7 mouse cellular contexts compared by ENCODE assay signal in the genomic region with DNA sequence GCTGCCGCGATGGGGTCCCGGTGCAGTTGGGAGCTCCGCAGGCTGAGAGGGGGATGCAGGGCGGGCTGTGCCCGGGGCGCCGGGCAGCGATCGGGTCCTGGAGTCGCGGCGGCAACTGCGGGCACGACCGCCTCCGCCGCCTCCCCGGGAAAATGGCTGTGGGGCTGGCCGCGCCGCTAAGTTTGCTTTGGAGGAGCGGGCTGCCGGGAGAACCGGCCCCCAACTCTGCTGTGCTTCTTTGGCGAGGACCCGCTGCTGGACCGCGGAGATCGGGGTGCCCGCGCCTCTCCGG. TPM values are rescaled to one million over a fixed set of nuclear protein-coding genes. Genes with fewer than 3 reads are reported as not detected.
DNase-seq lines count a peak whose midpoint lies in the region; ATAC-seq and TF ChIP-seq lines count a peak whose summit lies in the region.

No protein-coding gene starts in this region.

- TF ChIP-seq POLR2A in embryonic fibroblast, embryonic 13.5 days (IDR thresholded peaks at IDR 0.05; ENCODE audit: low read depth, low read length) = no peak

- peak overlapping the region; percentile 94 for H3K9ac ChIP-seq in lung, embryonic 16.5 days (ENCODE audit: low read length)
- peak overlapping the region; percentile 97 for H3K9ac ChIP-seq in intestine, embryonic 16.5 days (ENCODE audit: low read depth, low read length)
- peak overlapping the region; percentile 83 for H3K9ac ChIP-seq in neural tube, embryonic 15.5 days (replicated peaks)

- H3K27me3 ChIP-seq in lung, embryonic 16.5 days (ENCODE audit: control insufficient read depth, insufficient read depth, low read depth, low read length) = no peaks in the 10 kb centered on the region
- H3K27me3 ChIP-seq in intestine, embryonic 16.5 days (replicated peaks; ENCODE audit: control insufficient read depth, insufficient read depth, low read length) = no peaks in the 10 kb centered on the region
- H3K27me3 ChIP-seq in neural tube, embryonic 15.5 days (replicated peaks) = no peaks in the 10 kb centered on the region

- TF ChIP-seq CTCF in embryonic fibroblast, embryonic 13.5 days (IDR thresholded peaks at IDR 0.05; ENCODE audit: borderline replicate concordance, insufficient read depth, low read length) = no peak

- H3K4me3 ChIP-seq in lung, embryonic 16.5 days (ENCODE audit: low read length) = peak overlapping the region; percentile 97
- peak overlapping the region; percentile 78 for H3K4me3 ChIP-seq in embryonic fibroblast, embryonic 13.5 days (ENCODE audit: insufficient read depth, low read length)
- H3K4me3 ChIP-seq in intestine, embryonic 16.5 days (ENCODE audit: low read length) = peak overlapping the region; percentile 100
- H3K4me3 ChIP-seq in neural tube, embryonic 15.5 days (replicated peaks) = peak overlapping the region; percentile 99

- WGBS in lung, embryonic 16.5 days = under 1% methylated on average over 30 of the region's 33 CpGs
- under 1% methylated on average over 33 of the region's 33 CpGs for WGBS in intestine, embryonic 16.5 days
- WGBS in neural tube, embryonic 15.5 days = 0% methylated on average over 18 of the region's 33 CpGs

- H3K4me2 ChIP-seq in lung, embryonic 16.5 days (ENCODE audit: low read depth, low read length) = peak overlapping the region; percentile 62
- H3K4me2 ChIP-seq in intestine, embryonic 16.5 days (ENCODE audit: low read depth, low read length) = peak overlapping the region; percentile 67
- peak overlapping the region; percentile 89 for H3K4me2 ChIP-seq in neural tube, embryonic 15.5 days

- H3K27ac ChIP-seq in lung, embryonic 16.5 days (ENCODE audit: low read length) = peak overlapping the region; percentile 99
- H3K27ac ChIP-seq in embryonic fibroblast, embryonic 13.5 days (ENCODE audit: insufficient read depth, low read length) = peak overlapping the region; percentile 53
- peak overlapping the region; percentile 99 for H3K27ac ChIP-seq in intestine, embryonic 16.5 days (ENCODE audit: low read length)
- peak overlapping the region; percentile 92 for H3K27ac ChIP-seq in neural tube, embryonic 15.5 days (replicated peaks)

- DNase-seq in lung, postnatal 4 days = no peak
- no peak for DNase-seq in right cerebral cortex, postnatal 25 days
- DNase-seq in urinary bladder, postnatal 36 days (ENCODE audit: low spot score in 2 of 2) = no peak

- H3K4me1 ChIP-seq in lung, embryonic 16.5 days (replicated peaks; ENCODE audit: control insufficient read depth, insufficient read depth, low read length) = peaks cover 19% of the 10 kb centered on the region
- no peaks in the 10 kb centered on the region for H3K4me1 ChIP-seq in embryonic fibroblast, embryonic 13.5 days (ENCODE audit: control insufficient read depth, insufficient read depth, low read length)
- H3K4me1 ChIP-seq in intestine, embryonic 16.5 days (ENCODE audit: control insufficient read depth, insufficient read depth, low read length) = peaks cover 11% of the 10 kb centered on the region
- H3K4me1 ChIP-seq in neural tube, embryonic 15.5 days = peaks cover 27% of the 10 kb centered on the region

- H3K9me3 ChIP-seq in lung, embryonic 16.5 days (ENCODE audit: control insufficient read depth, low read length) = no peaks in the 10 kb centered on the region
- H3K9me3 ChIP-seq in intestine, embryonic 16.5 days (ENCODE audit: control insufficient read depth, low read length) = no peaks in the 10 kb centered on the region
- no peaks in the 10 kb centered on the region for H3K9me3 ChIP-seq in neural tube, embryonic 15.5 days (replicated peaks)

- no peak for ATAC-seq in lung, embryonic 16.5 days (ENCODE audit: low read depth)
- no peak for ATAC-seq in intestine, embryonic 16.5 days
- ATAC-seq in neural tube, embryonic 15.5 days (ENCODE audit: low FRiP score) = peak; percentile 1

- H3K36me3 ChIP-seq in lung, embryonic 16.5 days (ENCODE audit: control insufficient read depth, insufficient read depth, low read length) = peaks cover 7% of the 10 kb centered on the region
- no peaks in the 10 kb centered on the region for H3K36me3 ChIP-seq in intestine, embryonic 16.5 days (ENCODE audit: control insufficient read depth, insufficient read depth, low read length)
- H3K36me3 ChIP-seq in neural tube, embryonic 15.5 days = peaks cover 28% of the 10 kb centered on the region

RNA-seq across cellular contexts. Expression of a gene that starts 0.4 kb away (rescaled TPM):
- polyA plus RNA-seq in lung, embryonic 16.5 days (2015; fragmentation: Nextera tagmentation; extraction: Ambion mirVana) = 44.7 and 47.7 TPM in 2 replicates
- 14.0 and 17.7 TPM in 2 replicates for polyA plus RNA-seq in embryonic fibroblast, embryonic 13.5 days (2011; ENCODE audit: insufficient read length, low read depth, missing spikeins)
- 35.1 and 35.8 TPM in 2 replicates for polyA plus RNA-seq in intestine, embryonic 16.5 days (2015; fragmentation: Nextera tagmentation; extraction: Ambion mirVana)
- 43.1 and 43.9 TPM in 2 replicates for polyA plus RNA-seq in neural tube, embryonic 15.5 days (2015; fragmentation: Nextera tagmentation; extraction: Ambion mirVana)

RNA-seq across cellular contexts. Expression of a gene that starts 41.7 kb away (rescaled TPM):
- polyA plus RNA-seq in lung, embryonic 16.5 days (2015; fragmentation: Nextera tagmentation; extraction: Ambion mirVana) = 582 and 594 TPM in 2 replicates
- 417 and 446 TPM in 2 replicates for polyA plus RNA-seq in embryonic fibroblast, embryonic 13.5 days (2011; ENCODE audit: insufficient read length, low read depth, missing spikeins)
- polyA plus RNA-seq in intestine, embryonic 16.5 days (2015; fragmentation: Nextera tagmentation; extraction: Ambion mirVana) = 516 and 562 TPM in 2 replicates
- 522 and 529 TPM in 2 replicates for polyA plus RNA-seq in neural tube, embryonic 15.5 days (2015; fragmentation: Nextera tagmentation; extraction: Ambion mirVana)
